Mouse (Mus musculus) layer of hippocampus, adult 9-11 months (tissue): ENCODE measurements around the gene Gpatch8.
"Not testable (repeated sequence)": the region's sequence is repeated elsewhere in the genome, so short reads cannot be mapped to it uniquely, and the experiment has no call there.

Source experiments
- DNase-seq: peaks from one replicate; pipeline ENCODE4 v3.0.0; 2022

The Gpatch8 gene

DNA sequence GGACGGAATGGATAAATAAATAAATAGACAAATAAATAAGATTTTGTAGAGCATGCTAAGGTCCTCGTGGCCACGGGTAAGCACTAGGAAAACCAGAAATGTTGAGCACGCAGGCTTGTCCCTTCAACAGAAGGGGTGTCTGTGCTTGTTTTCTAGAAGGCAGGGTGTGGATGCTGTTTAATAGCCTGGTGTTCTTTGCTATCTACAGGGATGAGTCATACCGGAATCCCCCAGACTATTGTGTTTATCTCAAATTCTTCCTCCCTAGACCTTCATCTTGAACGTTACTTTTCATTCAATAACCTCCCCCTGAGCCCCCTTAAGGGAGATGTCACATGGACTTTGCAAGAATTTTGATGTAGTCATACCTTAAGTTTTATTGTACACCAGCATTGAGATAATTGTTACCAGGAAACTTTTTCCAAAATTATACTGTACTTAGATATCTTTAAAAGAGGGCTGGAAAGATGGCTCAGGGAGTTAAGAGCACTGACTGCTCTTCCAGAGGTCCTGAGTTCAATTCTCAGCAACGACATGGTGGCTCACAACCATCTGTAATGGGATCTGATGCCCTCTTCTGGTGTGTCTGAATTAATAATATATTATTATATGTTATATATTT, 12.7 kb upstream of the Gpatch8 start:
- no peak for DNase-seq

DNA sequence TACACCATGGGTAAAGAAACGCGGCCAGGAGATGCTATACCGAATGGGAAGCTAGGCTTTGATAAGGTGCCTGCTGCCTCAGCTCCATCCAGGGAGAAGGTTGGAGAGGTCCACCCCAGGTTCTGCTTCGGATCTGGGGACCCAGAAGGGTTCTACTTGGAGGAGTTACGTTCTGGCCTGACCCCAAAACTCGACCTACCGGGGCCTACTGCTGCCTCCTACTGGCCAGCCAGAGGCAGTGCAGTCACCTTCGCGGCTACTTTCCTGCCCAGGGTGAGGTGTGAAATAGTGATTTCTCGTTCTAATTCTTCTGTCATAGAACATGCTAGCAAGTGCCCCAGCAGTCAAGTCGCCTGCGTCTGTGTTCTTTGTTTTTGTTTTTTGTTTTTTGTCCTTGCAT, 12.0 kb upstream of the Gpatch8 start:
- DNase-seq = no peak

- DNase-seq = no peak
Observed at GRCm38 (mm10) chr11:102567723-102568122, 11.5 kb upstream of the Gpatch8 start.

DNA sequence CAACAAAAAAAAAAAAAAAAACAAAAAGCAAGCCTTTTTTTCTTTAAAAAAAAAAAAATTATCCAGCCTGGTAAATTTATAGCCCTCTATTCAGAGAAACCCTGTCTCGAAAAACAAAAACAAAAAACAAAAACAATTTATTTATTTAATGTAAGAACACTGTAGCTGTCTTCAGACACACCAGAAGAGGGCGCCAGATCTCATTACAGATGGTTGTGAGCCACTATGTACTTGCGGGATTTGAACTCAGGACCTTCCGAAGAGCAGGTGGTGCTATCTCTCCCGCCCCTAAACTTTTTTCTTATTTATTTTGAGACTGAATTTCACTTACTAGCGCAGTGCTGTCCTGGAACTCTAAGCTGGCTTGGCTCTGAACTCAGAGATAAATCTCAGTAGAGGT, 11.0 kb upstream of the Gpatch8 start:
- no peak for DNase-seq

DNA sequence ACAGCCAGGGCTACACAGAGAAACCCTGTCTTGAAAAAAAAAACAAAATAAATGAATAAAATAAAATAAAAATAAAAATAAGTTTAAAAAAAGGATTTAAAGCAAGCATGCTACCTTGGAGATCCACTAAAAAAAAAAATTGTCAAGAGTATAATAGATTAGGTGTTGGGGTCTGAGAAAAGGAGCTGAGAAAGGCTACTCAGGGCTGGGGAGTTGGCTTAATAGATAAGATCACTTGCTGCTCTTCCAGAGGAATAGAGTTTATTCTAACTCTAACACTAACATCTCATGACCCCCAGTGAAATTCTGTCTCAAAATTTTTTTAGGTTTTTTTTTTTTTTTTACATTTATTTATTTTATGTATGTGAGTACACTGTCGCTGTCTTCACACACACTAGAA, 10.1 kb upstream of the Gpatch8 start:
- DNase-seq = no peak

DNA sequence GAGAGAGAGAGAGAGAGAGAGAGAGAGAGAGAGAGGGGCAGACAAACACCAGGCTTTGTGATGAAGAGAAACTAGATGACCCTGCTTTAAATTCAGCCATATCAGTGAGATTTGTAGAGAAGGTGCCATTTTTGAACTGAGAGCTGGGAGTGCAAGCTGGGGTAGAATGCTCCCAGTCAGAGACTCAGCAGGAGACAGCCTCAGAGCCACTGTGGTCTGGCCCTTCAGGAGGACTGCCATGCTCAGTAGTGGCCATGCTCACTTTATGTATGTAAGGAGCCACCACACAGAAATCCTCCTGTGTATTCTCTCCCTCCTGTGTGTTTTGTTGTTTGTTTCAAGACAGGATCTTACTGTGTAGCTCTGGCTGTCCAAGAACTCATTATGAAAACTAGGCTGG, 9.5 kb upstream of the Gpatch8 start:
- no peak for DNase-seq

DNA sequence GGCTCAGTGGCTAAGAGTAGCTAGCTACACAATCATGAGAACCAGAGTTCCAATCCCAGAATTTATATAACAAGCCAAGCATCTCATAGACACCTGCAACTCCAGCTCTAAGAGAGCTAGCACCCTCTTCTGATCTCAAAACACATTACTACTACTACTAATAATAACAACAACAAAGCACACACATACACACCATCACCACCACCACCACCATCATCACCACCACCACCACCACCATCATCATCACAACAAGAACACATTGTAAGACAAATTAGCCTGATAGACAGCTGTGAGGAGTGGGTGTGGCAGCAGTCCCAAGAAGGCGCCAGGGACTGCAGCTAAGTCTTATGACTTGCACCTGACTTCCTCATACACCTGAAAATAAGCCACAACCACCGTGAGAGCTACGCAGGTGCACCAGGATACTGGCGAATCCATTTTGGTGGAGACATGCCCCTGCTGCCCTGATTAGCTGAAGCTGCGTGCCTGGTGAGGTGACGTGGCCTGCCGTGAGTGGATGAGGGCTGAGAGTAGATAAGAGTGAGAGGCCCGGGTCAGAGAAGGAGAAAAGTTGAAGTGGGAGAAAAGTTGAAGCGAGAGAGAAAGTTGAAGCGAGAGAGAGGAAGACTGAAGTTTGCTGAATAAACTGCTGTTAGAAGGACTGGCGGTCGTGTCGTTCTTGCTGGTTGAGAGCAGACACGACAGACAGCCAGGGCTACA, 8.9 kb upstream of the Gpatch8 start:
- not testable (repeated sequence) for DNase-seq

DNA sequence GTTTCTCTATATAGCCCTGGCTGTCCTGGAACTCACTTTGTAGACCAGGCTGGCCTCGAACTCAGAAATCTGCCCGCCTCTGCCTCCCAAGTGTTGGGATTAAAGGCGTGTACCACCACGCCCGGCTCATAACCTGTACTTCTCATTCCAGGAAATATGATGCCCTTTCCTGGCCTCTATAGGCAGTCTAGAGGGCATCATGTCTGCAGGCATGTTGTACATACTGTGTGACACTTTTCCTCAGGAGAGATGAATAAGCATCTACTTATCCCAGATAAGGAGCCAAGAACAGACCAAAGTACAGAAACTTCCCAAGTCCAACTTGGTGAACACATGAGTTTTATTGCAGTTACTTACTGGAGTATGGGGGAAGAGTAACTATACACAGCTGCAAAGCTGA, 2.5 kb upstream of the Gpatch8 start:
- DNase-seq = no peak

DNA sequence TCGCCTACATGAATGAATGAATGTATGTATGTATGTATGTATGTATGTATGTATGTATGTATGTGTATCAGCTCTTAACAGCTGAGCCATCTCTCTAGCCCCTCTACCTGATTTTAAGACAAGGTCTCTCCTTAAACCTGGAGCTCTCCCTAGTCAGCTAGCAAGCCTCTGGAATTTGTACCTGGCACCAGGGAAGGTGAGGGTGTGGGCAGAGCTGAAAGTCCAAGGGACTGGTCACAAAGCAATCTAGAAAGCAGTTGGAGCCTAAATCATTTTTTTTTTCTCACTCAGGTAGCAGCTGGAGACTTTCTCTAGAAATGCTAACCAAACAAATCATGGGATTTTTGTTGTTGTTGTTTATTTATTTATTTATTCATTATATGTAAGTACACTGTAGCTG, 1.2 kb upstream of the Gpatch8 start:
- no peak for DNase-seq

DNA sequence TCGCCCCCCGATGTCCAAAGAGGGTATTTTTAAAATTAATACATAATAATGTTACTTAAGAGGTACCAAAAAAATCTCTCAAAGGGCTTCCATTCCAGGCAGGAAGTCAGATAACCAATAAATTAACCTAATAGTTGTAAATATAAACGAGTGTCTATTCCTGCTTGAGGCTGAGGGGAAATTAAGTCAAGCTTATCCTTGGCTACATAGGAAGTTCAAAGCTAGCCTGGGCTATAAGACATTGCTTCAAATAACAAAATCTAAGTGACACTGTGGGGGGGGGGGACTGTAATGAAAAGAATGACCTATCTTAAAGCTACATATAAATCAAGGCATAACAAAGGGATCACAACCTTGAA, 503 bp upstream of the Gpatch8 start:
- DNase-seq = no peak

DNA sequence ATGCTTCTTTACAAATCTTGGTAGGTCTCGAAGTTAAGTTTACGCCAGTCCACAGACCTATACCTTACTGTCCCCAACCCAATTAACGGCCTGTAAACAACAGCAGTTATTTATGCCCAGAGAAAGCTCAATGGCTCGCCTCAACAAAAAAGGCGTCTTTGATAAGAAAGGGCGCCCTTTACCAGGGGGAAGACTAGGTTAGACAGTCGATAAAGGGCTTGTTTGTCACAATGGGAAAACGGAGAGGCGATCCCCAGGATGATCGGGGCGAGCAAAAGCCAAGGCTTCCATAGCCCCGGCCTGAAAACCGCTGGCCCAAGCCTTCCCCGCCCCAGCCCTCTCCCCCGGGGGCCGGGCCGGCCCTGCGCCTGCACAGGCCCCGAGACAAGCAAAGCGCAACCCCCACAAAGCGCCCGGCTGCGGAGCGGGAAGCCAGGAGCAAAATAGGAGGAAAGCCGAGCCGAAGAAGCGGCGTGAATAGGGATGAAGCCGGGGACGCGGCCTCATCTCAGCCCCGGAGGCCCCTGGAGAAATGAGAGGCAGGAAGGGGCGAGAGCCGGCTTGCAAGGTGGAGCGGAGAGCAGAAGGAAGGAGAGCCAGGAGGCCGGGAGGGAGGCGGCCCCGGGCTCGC, 677 bp downstream of the Gpatch8 start:
- no peak for DNase-seq

DNA sequence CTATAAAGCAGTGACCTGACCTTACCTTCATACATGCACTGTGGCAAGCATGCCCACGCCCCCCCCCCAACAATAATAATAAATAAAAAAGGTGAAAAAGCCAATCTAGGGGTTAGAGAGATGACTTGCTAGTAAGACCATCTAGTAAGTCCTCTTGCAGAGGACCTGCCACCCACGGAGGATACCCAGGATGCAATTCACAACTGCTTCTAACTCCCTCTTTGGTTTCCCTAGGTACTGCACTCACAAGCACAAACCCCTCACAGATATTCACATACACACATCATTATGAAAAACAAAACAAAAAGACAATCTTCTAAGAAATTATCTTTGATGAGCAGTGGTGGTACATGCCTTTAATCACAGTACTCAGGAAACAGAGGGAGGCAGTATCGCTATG, 4.1 kb downstream of the Gpatch8 start:
- DNase-seq = no peak

GRCm38 (mm10) chr11:102551176-102551575, 5.0 kb downstream of the Gpatch8 start:
- no peak for DNase-seq

- no peak for DNase-seq
Observed at GRCm38 (mm10) chr11:102541471-102541870, 14.7 kb downstream of the Gpatch8 start.

DNA sequence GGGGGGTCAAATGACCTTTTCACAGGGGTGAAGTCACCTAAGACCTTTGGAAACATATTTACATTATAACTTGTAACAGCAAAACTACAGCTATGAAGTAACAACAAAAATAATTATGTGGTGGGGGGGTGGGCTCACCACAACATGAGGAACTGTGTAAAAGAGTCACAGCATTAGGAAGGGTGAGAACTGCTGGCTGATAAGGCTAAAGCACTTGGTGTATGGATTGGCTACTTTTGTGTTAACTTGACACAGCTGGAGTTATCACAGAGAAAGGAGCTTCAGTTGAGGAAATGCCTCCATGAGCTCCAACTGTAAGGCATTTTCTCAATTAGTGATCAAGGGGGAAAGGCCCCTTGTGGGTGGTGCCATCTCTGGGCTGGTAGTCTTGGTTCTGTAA, 15.9 kb downstream of the Gpatch8 start:
- not testable (repeated sequence) for DNase-seq

GRCm38 (mm10) chr11:102539690-102540089, 16.5 kb downstream of the Gpatch8 start:
- no peak for DNase-seq

- no peak for DNase-seq
Observed at GRCm38 (mm10) chr11:102536210-102536609, 20.0 kb downstream of the Gpatch8 start.

- no peak for DNase-seq
Observed at GRCm38 (mm10) chr11:102534078-102534477, 22.1 kb downstream of the Gpatch8 start.

DNA sequence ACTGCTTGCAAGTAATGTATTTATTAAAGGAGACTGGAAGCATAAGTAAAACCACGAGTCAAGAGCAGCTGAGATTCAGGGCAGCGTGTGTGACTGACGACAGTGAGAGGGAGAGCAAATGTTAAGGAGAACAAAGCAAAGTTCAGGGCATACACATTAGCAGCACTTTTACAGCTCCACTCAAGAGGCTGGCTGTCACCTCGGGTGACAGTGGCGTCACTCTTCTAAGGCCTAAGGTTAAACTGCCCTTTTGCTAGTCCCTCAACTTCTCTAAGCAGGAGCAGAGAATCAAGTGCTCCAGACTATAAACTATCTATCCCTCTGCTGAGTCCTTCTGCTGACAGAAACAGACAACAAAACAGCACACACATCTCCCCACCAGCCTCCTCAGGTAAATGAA, 24.8 kb downstream of the Gpatch8 start:
- no peak for DNase-seq

DNA sequence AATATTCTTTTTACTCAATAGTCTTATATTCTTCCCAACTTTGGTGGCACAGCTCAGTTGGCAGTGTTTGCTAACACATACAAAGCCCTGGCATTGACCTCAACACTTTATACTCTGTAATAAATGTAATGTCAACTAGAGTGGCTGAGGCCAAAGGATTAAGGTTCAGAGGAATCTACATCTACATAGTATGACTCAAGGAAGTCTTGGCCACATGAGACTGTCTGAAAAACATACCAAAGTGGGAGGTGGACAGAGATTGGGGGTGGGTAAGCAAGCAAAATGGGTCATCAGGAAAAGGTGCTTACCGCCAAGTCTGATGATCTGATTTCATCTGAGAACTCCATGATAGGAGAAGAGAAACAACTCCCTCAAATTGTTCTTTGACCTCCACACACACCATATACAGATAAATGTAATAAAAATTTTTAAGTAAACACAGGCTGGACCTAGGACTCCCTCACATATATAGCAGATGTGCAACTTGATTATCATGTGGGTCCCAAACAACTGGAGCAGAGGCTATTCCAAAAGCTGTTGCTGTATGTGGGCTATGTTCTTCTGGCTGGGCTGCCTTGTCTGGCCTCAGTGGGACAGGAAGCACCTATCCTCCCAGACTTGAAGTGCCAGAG, 41.3 kb downstream of the Gpatch8 start:
- DNase-seq = no peak

- DNase-seq = no peak
Observed at GRCm38 (mm10) chr11:102510226-102510625, 46.0 kb downstream of the Gpatch8 start.

DNA sequence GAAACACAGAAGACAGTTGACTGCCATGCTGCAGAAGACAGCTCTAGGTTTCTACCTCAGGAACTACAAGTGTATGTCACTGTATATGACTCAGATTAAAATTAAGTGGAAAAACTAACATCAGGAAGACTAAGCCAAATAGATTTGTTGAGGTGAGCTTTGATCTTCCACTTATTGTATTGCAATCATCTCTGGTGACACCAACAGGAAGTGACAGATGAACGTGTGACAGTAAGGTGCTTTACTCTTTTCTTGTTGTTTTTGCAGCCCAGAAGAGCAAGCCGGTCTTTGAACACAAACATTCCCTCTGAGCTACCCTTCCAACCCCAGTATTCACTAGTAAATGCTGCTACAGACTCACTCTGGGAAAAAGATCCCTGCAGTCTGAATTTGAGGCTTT, 59.5 kb downstream of the Gpatch8 start:
- DNase-seq = no peak

GRCm38 (mm10) chr11:102496206-102496605, 60.0 kb downstream of the Gpatch8 start:
- DNase-seq = no peak

GRCm38 (mm10) chr11:102495742-102496141, 60.5 kb downstream of the Gpatch8 start:
- DNase-seq = no peak
